Mouse (Mus musculus) cerebellum, adult 2 months (tissue): Measurements from ENCODE around the gene Sik2.

Experiments
- CTCF ChIP-seq: fragments of 200-500 bp; IDR thresholded peaks from 2 replicates; pipeline ENCODE4 v1.5.1; 2011; ENCODE audit warnings: low read depth, mild to moderate bottlenecking, control low read depth, low read length, moderate library complexity, borderline replicate concordance; ENCODE audit not compliant: insufficient read depth
- POLR2A ChIP-seq: fragments of 200-500 bp; IDR thresholded peaks from 2 replicates; pipeline ENCODE4 v1.6.1; 2011; ENCODE audit warnings: low read length, control low read depth, borderline replicate concordance; ENCODE audit not compliant: insufficient read depth

- TF ChIP-seq CTCF: no peak
- TF ChIP-seq POLR2A: no peak
Observed at GRCm38 (mm10) chr9:50981499-50982190, 27.2 kb downstream of the Sik2 start.
